Mouse (Mus musculus): ENCODE data around the gene Vwa8.

The Vwa8 gene

GRCm38 (mm10) chr14:79227955-79228354 lies 379.1 kb downstream of the Vwa8 start:
- DNase-seq (ENCODE audit: low read depth): no peak

- DNase-seq (ENCODE audit: low read depth): no peak
These were observed 382.8 kb downstream of the Vwa8 start for GRCm38 (mm10) chr14:79231677-79232076.

- DNase-seq (ENCODE audit: low read depth): no peak
These were observed 384.8 kb downstream of the Vwa8 start for GRCm38 (mm10) chr14:79233697-79234096.

- no peak for DNase-seq (ENCODE audit: low read depth)
These were observed 385.7 kb downstream of the Vwa8 start for GRCm38 (mm10) chr14:79234513-79234912.

GRCm38 (mm10) chr14:79235157-79235556 lies 386.3 kb downstream of the Vwa8 start:
- no peak for DNase-seq (ENCODE audit: low read depth)

GRCm38 (mm10) chr14:79236261-79236660 lies 387.4 kb downstream of the Vwa8 start:
- no peak for DNase-seq (ENCODE audit: low read depth)

GRCm38 (mm10) chr14:79239402-79239801 lies 390.6 kb downstream of the Vwa8 start:
- DNase-seq (ENCODE audit: low read depth): no peak

- DNase-seq (ENCODE audit: low read depth): no peak
These were observed 392.3 kb downstream of the Vwa8 start for GRCm38 (mm10) chr14:79241057-79241570.

GRCm38 (mm10) chr14:79241656-79242385 lies 393.0 kb downstream of the Vwa8 start:
- no peak for DNase-seq (ENCODE audit: low read depth)

- DNase-seq (ENCODE audit: low read depth): no peak
These were observed 393.5 kb downstream of the Vwa8 start for GRCm38 (mm10) chr14:79242386-79242720.

- no peak for DNase-seq (ENCODE audit: low read depth)
These were observed 394.4 kb downstream of the Vwa8 start for GRCm38 (mm10) chr14:79243038-79243883.

- no peak for DNase-seq (ENCODE audit: low read depth)
These were observed 395.7 kb downstream of the Vwa8 start for GRCm38 (mm10) chr14:79244571-79244970.

GRCm38 (mm10) chr14:79251727-79252285 lies 403.0 kb downstream of the Vwa8 start:
- no peak for DNase-seq (ENCODE audit: low read depth)
